In genomic region chr15:100703913-100704312, GRCm38 (mm10) we compare ENCODE assay signal across 9 mouse cellular contexts. TPM values are rescaled to one million over a fixed set of nuclear protein-coding genes. Genes with fewer than 3 reads are reported as not detected.
A peak's percentile ranks its signal among the peaks of the same experiment; 100 is the strongest.
DNase-seq lines count a peak whose midpoint lies in the region; ATAC-seq and TF ChIP-seq lines count a peak whose summit lies in the region.
"Had no signal": no experiment of that assay in that cellular context is flagged by ENCODE, and none has a peak within 500 bp of the region (broad histone marks: within the 10 kb centered on the region; RNA-seq: fewer than 3 reads in every experiment).

No protein-coding gene starts in this region.

- WGBS in kidney, postnatal 0 days, result 4% methylated on average over 17 of the region's 17 CpGs
- WGBS in forebrain, embryonic 12.5 days, result 8% methylated on average over 17 of the region's 17 CpGs
- WGBS in hindbrain, embryonic 16.5 days, result 10% methylated on average over 16 of the region's 17 CpGs
- 7% methylated on average over 17 of the region's 17 CpGs for WGBS in neural tube, embryonic 14.5 days

- H3K4me1 ChIP-seq in kidney, postnatal 0 days (replicated peaks; ENCODE audit: insufficient read depth, low read length), result peaks cover 10% of the 10 kb centered on the region; the same call in 1 of the 2 replicates
- H3K4me1 ChIP-seq in forebrain, embryonic 12.5 days, result peaks cover 11% of the 10 kb centered on the region
- H3K4me1 ChIP-seq in hindbrain, embryonic 16.5 days (ENCODE audit: control insufficient read depth, insufficient read depth, low read depth, low read length), result peaks cover 4% of the 10 kb centered on the region; the same call in 1 of the 2 replicates
- H3K4me1 ChIP-seq in neural tube, embryonic 14.5 days (ENCODE audit: control insufficient read depth, insufficient read depth, low read length), result no peaks in the 10 kb centered on the region

- TF ChIP-seq CTCF in kidney, postnatal 0 days (IDR thresholded peaks at IDR 0.05; ENCODE audit: low read depth), result no peak

- no peak overlapping the region; the same call in 1 of the 2 replicates for H3K9ac ChIP-seq in kidney, postnatal 0 days (ENCODE audit: low read depth, low read length)
- H3K9ac ChIP-seq in forebrain, embryonic 12.5 days, result 0 out of 2 replicates have a peak overlapping the region, but pooled peaks have one; percentile 17
- peak overlapping the region; percentile 11; the same call in 1 of the 2 replicates for H3K9ac ChIP-seq in hindbrain, embryonic 16.5 days (ENCODE audit: low read depth, low read length)
- no peak overlapping the region for H3K9ac ChIP-seq in neural tube, embryonic 14.5 days (replicated peaks; ENCODE audit: low read depth, low read length)

- no peak for DNase-seq in kidney, postnatal 0 days (ENCODE audit: low spot score)
- no peak for DNase-seq in kidney, postnatal 10 days
- no peak for DNase-seq in spleen, postnatal 10 days (ENCODE audit: low spot score in 2 of 2)
- DNase-seq in cerebellum, postnatal 4 days (ENCODE audit: low spot score in 2 of 2), result no peak
- DNase-seq: cerebellum, postnatal 36 days; heart, adult 2 months had no signal

- peak overlapping the region; percentile 37; the same call in 1 of the 2 replicates for H3K4me2 ChIP-seq in kidney, postnatal 0 days (ENCODE audit: low read length)
- peak overlapping the region; percentile 30 for H3K4me2 ChIP-seq in forebrain, embryonic 12.5 days
- peak overlapping the region; percentile 26 for H3K4me2 ChIP-seq in hindbrain, embryonic 16.5 days (ENCODE audit: low read length)
- H3K4me2 ChIP-seq in neural tube, embryonic 14.5 days (ENCODE audit: low read depth, low read length), result peak overlapping the region; percentile 23; the same call in 1 of the 2 replicates

- no peaks in the 10 kb centered on the region for H3K9me3 ChIP-seq in kidney, postnatal 0 days (replicated peaks; ENCODE audit: low read length)
- no peaks in the 10 kb centered on the region for H3K9me3 ChIP-seq in forebrain, embryonic 12.5 days
- H3K9me3 ChIP-seq in hindbrain, embryonic 16.5 days (ENCODE audit: control insufficient read depth, low read length), result no peaks in the 10 kb centered on the region
- no peaks in the 10 kb centered on the region for H3K9me3 ChIP-seq in neural tube, embryonic 14.5 days (ENCODE audit: control insufficient read depth, low read length)

- no peak overlapping the region for H3K27ac ChIP-seq in kidney, postnatal 0 days
- no peak overlapping the region for H3K27ac ChIP-seq in forebrain, embryonic 12.5 days
- no peak overlapping the region for H3K27ac ChIP-seq in hindbrain, embryonic 16.5 days (ENCODE audit: low read depth, low read length)
- no peak overlapping the region for H3K27ac ChIP-seq in neural tube, embryonic 14.5 days (ENCODE audit: low read depth, low read length)
- H3K27ac ChIP-seq: heart, adult 2 months had no signal

- H3K27me3 ChIP-seq in kidney, postnatal 0 days (ENCODE audit: insufficient read depth, low read length), result no peaks in the 10 kb centered on the region
- H3K27me3 ChIP-seq in forebrain, embryonic 12.5 days, result peaks cover 22% of the 10 kb centered on the region
- H3K27me3 ChIP-seq in hindbrain, embryonic 16.5 days (replicated peaks; ENCODE audit: control insufficient read depth, insufficient read depth, low read length), result peaks cover 6% of the 10 kb centered on the region; the same call in 1 of the 2 replicates
- no peaks in the 10 kb centered on the region for H3K27me3 ChIP-seq in neural tube, embryonic 14.5 days (ENCODE audit: control insufficient read depth, insufficient read depth, low read length)

- no peaks in the 10 kb centered on the region for H3K36me3 ChIP-seq in kidney, postnatal 0 days (ENCODE audit: insufficient read depth, low read length)
- H3K36me3 ChIP-seq in forebrain, embryonic 12.5 days (replicated peaks), result no peaks in the 10 kb centered on the region
- H3K36me3 ChIP-seq in hindbrain, embryonic 16.5 days (ENCODE audit: control insufficient read depth, insufficient read depth, low read length), result no peaks in the 10 kb centered on the region
- no peaks in the 10 kb centered on the region for H3K36me3 ChIP-seq in neural tube, embryonic 14.5 days (ENCODE audit: control insufficient read depth, insufficient read depth, low read length)

- ATAC-seq in kidney, postnatal 0 days (replicated peaks; ENCODE audit: low FRiP score, low read depth), result no peak
- ATAC-seq in forebrain, embryonic 12.5 days (ENCODE audit: low FRiP score), result no peak
- no peak for ATAC-seq in hindbrain, embryonic 16.5 days
- ATAC-seq in neural tube, embryonic 14.5 days (ENCODE audit: low read depth), result no peak

- H3K4me3 ChIP-seq in kidney, postnatal 0 days (replicated peaks; ENCODE audit: low read depth, low read length), result no peak overlapping the region
- H3K4me3 ChIP-seq in forebrain, embryonic 12.5 days (replicated peaks), result peak overlapping the region; percentile 7
- no peak overlapping the region for H3K4me3 ChIP-seq in hindbrain, embryonic 16.5 days (ENCODE audit: low read length)
- no peak overlapping the region for H3K4me3 ChIP-seq in neural tube, embryonic 14.5 days (ENCODE audit: low read depth, low read length)
- H3K4me3 ChIP-seq: heart, adult 2 months had no signal

RNA-seq across cellular contexts. Expression of gene Cela1, which starts 16.2 kb away (rescaled TPM):
- polyA plus RNA-seq in kidney, postnatal 0 days (2015; fragmentation: Nextera tagmentation; extraction: Ambion mirVana), result 50.5 and 58.6 TPM in 2 replicates
- polyA plus RNA-seq in forebrain, embryonic 12.5 days (2016; fragmentation: Nextera tagmentation; extraction: Ambion mirVana), result not detected in 2 replicates
- 1.4 and 2.0 TPM in 2 replicates for polyA plus RNA-seq in hindbrain, embryonic 16.5 days (2015; fragmentation: Nextera tagmentation; extraction: Ambion mirVana)
- polyA plus RNA-seq in neural tube, embryonic 14.5 days (2014; fragmentation: Nextera tagmentation; extraction: Ambion mirVana), result 1.7 and 1.9 TPM in 2 replicates

RNA-seq across cellular contexts. Expression of gene Galnt6, which starts 25.3 kb away (rescaled TPM):
- polyA plus RNA-seq in kidney, postnatal 0 days (2015; fragmentation: Nextera tagmentation; extraction: Ambion mirVana), result 1.2 and 1.3 TPM in 2 replicates
- polyA plus RNA-seq in forebrain, embryonic 12.5 days (2016; fragmentation: Nextera tagmentation; extraction: Ambion mirVana), result 0.05 TPM in 1 of 2 replicates, not detected in the other
- polyA plus RNA-seq in hindbrain, embryonic 16.5 days (2015; fragmentation: Nextera tagmentation; extraction: Ambion mirVana), result 0.17 and 0.30 TPM in 2 replicates
- 0.15 and 0.53 TPM in 2 replicates for polyA plus RNA-seq in neural tube, embryonic 14.5 days (2014; fragmentation: Nextera tagmentation; extraction: Ambion mirVana)

RNA-seq across cellular contexts. Expression of gene Bin2, which starts 34.6 kb away (rescaled TPM):
- polyA plus RNA-seq in kidney, postnatal 0 days (2015; fragmentation: Nextera tagmentation; extraction: Ambion mirVana), result 0.93 and 0.97 TPM in 2 replicates
- polyA plus RNA-seq in forebrain, embryonic 12.5 days (2016; fragmentation: Nextera tagmentation; extraction: Ambion mirVana), result 1.9 and 2.2 TPM in 2 replicates
- 1.6 and 1.9 TPM in 2 replicates for polyA plus RNA-seq in hindbrain, embryonic 16.5 days (2015; fragmentation: Nextera tagmentation; extraction: Ambion mirVana)
- polyA plus RNA-seq in neural tube, embryonic 14.5 days (2014; fragmentation: Nextera tagmentation; extraction: Ambion mirVana), result 1.4 and 2.9 TPM in 2 replicates

RNA-seq across cellular contexts. Expression of gene Slc4a8, which starts 57.6 kb away (rescaled TPM):
- polyA plus RNA-seq in kidney, postnatal 0 days (2015; fragmentation: Nextera tagmentation; extraction: Ambion mirVana), result 7.5 and 9.5 TPM in 2 replicates
- polyA plus RNA-seq in forebrain, embryonic 12.5 days (2016; fragmentation: Nextera tagmentation; extraction: Ambion mirVana), result 18.6 and 19.5 TPM in 2 replicates
- polyA plus RNA-seq in hindbrain, embryonic 16.5 days (2015; fragmentation: Nextera tagmentation; extraction: Ambion mirVana), result 24.7 and 27.9 TPM in 2 replicates
- 24.2 and 30.5 TPM in 2 replicates for polyA plus RNA-seq in neural tube, embryonic 14.5 days (2014; fragmentation: Nextera tagmentation; extraction: Ambion mirVana)

Comparison
In these comparisons a context has a peak if more than half of its experiments do, and no peak if none do; other contexts are left out.
1. H3K9ac ChIP-seq: peak in forebrain, embryonic 12.5 days (single experiment) and hindbrain, embryonic 16.5 days (single experiment); none in kidney, postnatal 0 days (single experiment) and neural tube, embryonic 14.5 days (single experiment).
2. RNA of gene Cela1, which starts 16.2 kb away (polyA plus RNA-seq): 50.5 to 58.6 TPM in kidney, postnatal 0 days; 1.4 to 2.0 TPM in hindbrain, embryonic 16.5 days, 1.7 to 1.9 TPM in neural tube, embryonic 14.5 days and not detected in forebrain, embryonic 12.5 days; every median in the first group is over 10 times any median in the second.
3. Peak in every context shown above with its lines, with median percentiles within 50 percentile points of each other: H3K4me2 ChIP-seq.